Mouse (Mus musculus): ENCODE data around the gene Dlx4.
A peak's percentile ranks its signal among the peaks of the same experiment; 100 is the strongest.

Dlx4 gene

DNA sequence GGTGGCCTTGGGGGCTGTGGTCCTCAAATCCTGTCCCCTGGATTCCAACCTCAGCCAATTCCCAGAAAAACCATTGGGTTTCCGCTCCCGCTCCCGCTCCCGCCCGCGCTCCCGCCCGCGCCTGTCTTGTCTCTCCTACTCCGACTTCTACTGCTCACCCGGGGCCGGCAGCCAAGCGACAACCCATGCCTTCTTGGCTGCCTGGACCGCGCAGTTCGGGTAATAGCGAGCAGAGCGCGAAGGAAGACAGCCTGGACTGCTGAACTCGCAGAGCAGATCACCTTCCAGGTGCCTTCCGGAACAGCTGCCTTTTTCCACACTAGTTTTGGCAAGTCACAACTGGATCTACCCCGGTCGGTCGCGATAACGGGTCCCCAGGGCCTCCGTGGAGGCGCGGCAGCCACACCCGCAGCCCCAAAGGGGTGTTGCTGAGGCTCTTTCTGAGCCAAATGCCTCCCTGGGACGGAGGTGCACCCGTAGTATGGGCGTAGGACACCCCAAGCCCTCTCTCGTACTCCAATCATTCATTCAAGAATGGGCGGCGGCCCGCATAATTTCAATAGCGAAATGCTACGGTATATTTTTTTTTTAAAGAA lies 3.0 kb downstream of the Dlx4 start:
- peak; percentile 64 to 71 for DNase-seq

DNA sequence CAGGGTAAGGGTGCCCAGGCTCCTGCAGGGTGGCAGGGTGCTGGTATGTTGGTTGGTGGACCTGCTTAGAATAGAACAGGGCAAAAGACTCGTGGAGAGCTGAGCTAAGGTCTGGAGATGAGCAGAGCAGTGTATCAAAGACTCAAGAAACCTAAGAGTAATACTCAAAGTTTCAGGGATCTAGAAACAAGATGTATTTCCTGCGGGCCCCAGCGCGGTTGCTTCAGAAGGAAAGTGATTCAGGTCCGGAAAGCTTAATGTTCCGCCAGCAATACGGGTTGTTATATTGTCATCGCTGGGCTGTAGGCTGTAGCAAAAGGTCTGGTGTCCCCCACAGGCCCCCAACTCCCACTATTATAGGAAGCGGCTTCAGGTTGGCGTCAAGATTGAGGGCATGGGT lies 3.8 kb downstream of the Dlx4 start:
- DNase-seq = no peak

DNA sequence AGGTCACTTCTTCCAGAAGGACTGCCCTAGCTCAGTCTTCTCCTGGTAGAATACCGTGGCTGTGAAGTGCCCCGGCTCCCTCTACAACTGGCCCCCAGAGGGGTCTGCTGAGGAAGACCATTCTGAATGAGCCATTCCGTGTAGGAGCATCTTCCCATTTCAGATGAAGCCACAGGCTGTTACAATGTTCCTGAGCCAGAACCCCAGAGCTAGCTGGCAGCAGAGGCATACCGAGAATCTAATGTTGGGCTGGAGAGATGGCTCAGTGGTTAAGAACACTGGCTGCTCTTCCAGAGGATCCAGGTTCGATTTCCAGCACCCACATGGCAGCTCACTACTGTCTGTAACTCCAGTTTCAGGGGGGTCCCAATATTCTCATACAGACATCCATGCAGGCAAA lies 6.2 kb downstream of the Dlx4 start:
- no peak for DNase-seq

DNA sequence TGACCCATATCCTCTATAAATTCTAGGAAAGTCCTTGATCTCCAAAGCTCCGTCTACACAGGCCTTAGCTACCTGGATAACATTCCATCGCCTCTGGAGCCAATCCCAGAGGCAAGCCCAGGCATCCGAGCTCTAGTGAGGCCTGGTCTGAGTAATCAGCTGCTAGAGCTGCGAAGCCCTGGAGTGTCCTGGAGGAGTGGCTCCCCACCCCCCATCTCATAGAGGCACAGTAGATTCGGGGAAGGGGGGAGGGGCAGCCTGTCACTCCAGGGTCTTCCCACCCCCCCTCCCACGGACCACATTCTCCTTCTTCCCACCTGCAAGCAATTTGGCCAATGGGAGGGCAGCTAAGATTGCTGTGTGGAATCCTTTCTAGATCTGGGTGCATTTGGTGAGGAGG lies 8.8 kb downstream of the Dlx4 start:
- no peak for DNase-seq

DNA sequence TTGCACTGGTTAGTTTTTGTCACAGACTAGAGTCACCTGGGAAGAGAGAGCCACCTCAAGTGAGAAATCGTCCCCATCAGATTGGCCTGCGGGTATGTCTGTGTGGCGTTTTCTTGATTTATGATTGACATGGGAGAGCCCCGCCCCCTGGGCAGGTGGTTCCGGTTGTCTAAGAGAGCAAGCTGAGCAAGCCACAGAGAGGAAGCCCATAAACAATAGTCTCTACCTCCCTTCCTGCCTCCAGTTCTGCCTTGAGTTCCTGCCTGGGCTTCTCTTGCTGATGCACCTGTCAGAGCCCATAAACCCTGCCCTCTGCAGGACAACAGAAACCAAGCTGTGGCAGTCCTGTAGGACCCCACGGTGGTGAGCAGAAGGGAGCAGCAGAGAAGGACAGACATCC lies 12.7 kb downstream of the Dlx4 start:
- no peak for DNase-seq

DNA sequence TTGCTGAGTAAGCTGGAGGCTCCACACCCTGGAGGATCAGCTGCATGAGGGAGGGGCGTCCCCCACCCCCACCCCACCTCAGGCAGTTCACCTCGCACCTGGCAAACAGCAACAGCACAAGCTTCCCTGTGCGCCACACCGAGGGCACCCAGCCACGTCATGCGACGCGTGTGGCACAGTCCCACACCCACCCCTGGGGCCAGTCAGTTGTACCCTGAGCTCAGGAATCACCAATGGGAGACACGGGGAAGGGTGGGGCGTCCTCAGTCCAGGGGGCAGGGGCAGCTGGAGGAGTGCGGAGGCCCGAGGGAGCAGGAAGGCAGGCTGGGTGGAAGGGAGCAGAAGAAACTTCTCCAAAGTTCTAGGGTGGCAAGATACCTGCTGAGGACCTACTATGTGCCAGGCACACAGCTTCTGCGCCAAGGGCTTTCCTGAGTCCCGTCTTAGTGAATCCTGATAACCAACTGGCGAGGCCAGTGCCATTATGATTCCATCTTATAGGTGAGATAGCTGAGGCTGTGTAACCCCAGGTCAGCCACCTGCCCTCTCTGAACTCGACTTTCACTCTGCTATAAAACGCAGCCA lies 15.3 kb downstream of the Dlx4 start:
- DNase-seq = no peak

DNA sequence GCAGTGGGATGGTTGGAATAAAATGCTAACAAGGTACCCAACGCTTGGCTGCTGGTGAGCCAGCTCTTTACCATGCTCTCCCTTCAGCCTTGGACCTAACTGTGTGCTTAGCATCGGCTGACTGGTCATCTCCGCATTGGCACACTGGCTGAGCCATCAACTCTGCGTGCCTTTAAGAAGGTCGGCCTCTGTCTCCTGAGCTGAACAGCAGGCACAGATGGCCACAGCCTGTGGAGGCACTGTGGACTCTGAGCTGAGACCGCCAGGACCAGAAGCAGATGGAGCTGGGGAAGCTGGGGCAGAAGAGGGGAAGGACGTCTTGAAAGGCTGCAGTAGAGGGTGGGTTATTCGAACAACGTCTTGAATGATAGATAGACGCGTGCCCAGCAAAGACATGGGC lies 17.7 kb downstream of the Dlx4 start:
- no peak for DNase-seq

DNA sequence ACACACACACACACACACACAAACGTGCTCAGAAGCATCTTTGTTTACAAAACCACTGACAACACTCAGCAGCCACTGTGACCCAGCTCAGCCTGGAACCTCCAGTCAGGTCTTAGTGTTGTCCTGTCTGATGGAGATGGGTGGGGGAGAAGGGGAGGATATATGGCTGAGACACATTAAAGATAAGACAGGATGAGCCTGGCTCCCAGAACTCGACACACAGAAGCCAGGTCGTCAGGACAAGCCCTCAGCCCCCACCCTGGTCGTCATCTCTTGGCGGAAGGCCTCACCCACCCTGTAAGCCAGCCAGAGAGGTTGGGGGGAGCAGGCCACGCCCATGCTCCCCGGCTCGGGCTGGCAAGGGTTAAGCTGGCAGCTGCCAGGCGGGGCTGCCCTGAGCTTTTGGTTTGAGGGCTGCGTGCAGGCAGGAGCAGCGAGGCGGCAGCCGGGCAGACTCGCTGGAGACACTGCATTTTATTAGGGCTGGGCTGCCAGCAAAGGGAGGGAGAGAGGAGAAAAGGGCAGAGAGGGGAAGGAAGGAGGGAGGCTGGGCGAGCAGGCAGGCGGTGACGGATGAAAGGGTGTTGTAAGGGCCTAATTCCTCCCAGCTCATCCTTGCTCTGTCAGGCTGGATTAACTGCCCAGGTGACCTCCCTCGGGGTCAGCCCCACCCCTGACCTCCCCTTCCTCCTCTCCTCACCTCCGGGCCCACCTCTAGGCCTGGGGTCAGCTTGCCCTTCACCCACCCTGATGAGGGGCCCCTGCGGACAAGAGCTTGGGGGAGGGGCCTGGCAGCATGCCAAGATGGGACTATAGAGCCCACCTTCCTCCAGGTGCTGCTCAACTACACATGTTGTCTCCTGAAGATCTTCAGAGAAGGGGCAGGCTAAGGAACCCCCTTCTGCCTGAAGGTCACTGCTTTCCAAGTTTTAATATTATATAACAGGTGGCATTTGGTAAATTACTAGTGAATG lies 19.5 kb downstream of the Dlx4 start:
- DNase-seq = peak; percentile 62 to 77

DNA sequence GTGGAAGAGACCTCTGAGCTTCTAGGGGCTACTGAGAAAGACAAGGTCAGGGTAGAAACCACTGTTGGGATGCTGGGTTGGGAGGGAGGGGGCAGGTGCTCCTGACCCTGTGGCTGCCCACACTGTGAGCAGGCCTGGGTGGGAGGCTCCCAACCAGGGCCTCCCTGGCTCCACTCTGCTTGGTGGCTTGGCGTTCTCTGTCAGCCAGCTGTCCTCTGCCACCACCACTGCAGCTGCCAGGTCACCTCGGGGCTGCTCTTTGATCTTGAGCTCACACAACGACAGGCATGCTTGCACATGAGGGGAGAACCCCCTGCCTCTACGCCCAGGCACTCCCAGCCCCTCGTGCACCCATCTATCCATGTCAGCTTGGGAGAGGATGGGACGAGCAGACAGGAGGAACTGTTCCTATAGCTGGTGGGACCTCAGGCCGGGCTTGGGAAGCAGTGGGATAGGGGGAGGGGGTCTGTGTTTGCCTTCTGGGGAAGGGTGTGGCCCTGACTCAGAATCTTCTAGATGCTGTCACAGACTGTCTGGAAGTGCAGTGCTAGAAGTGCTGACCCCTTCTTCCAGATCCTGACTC lies 20.6 kb downstream of the Dlx4 start:
- no peak for DNase-seq

DNA sequence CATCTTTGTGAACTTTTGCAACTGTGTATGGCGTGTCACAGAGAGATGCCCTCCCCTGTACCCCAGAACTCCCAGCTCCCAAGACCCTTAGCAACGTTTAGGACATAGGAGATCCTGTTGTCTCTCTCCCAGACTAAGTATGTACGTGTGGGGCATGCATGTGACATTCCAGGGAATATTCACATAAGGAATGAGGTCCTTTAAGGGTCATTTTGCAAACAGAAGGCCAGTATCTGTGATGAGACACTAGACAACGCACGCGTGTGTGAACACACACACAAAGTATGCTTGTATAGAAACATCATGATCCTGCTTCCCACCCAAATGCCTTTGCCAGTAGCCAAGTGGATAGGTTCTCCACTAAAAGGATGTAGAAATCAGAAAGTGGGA lies 24.0 kb downstream of the Dlx4 start:
- no peak for DNase-seq

DNA sequence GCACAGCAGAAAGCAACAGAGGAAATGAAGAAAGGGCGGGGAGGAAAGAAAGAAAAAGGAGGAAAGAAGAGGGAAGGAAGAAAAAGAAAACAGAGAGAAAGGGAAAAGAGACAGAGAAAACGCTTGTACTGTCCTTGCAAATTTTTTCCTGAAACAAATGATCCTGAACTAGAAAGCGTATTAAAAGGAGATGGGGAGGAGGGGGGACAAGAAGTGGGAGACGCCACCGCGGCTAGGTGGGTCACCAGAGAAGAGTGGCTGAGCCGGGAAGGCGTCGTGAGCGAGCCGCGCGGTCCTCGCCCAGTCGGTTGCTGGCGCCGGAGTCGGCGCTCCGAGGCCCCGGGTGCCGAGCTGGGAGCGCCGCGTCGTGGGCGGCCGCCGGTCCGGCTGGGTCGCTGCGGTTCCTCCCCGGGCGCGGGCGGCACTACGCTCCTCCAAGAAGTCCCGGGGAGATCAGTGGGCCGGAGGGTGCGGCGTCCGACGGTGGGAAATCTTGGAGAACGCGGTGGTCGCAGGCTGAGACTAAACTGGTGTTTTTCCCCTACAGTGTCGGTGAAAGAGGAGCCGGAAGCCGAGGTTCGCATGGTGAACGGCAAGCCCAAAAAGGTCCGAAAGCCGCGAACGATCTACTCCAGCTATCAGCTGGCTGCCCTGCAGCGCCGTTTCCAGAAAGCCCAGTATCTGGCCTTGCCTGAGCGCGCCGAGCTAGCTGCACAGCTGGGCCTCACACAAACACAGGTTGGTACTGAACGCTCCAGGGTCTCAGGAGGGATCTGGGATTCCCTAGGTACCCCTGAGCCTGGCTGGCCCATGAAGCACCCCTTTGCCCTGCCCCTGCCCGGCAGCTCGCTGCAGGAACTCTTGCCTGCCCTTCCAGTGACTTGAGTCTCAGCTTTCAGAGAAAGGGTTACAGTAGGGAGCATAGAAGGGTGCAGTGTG lies 24.6 kb downstream of the Dlx4 start:
- peak; percentile 46 to 56 for DNase-seq

DNA sequence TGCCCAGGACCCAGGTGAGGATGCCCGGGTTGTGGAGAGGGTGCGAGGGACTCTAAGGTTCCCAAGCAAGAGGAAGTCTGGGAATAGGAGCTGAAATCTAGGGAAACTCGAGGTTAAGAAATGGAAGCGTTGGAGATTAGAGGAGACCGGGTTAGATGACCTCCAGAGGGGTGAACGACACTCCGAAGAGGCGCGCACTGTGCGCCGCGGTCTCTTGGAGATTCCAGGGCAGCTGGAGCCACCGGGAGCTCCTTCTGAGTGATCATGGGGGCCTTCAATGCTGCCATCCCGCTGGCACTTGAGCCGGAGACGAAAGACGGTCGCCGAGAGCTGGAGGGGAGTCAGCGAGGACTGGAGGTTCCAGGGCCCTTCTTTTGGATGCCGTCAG lies 25.4 kb downstream of the Dlx4 start:
- no peak for DNase-seq

DNA sequence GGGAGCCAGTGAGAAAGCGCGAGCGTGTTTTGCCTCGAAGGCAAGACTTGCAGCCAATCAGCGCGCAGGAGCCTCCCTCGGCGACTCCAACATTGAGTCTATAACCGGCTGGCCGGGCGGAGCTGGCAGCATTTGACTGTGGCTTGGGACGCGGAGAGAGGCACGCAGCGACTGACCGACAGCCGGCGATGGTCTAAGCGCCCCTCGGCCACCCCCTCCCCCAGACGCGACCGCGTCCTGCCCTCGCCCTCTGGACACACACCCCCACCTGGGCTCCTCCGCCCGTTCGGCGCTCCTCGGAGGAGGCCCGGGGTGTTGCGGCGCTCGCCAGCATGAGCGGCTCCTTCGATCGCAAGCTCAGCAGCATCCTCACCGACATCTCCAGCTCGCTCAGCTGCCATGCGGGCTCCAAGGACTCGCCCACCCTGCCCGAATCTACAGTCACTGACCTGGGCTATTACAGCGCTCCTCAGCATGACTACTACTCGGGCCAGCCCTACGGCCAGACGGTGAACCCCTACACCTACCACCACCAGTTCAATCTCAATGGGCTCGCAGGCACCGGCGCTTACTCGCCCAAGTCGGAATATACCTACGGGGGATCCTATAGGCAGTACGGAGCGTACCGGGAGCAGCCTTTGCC lies 26.0 kb downstream of the Dlx4 start, which contains the start of gene Dlx3:
Dlx3 (plus strand) TSS at position 130 of the 643 bp plus-strand sequence.
- peak; percentile 75 to 81 for DNase-seq

DNA sequence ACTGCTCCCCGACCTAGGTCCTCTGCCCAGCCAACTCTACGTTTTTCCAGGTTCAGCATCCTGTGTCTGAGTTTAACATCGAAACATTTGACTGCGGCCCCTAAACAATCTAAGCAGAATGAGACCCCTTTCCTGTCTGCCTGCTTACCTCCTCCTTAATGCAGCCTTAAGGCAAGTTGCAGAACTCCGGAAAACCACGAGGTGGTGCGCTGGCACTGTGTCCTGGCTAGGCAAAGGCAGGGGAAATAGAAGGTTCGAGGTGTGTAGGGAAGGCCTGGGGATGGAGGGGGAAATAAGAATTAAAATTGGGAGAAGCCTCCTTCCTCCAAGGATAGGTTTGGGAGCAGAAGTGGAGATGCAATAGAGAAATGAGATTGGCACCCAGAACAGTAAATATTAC lies 27.6 kb downstream of the Dlx4 start:
- peak; percentile 89 to 90 for DNase-seq

DNA sequence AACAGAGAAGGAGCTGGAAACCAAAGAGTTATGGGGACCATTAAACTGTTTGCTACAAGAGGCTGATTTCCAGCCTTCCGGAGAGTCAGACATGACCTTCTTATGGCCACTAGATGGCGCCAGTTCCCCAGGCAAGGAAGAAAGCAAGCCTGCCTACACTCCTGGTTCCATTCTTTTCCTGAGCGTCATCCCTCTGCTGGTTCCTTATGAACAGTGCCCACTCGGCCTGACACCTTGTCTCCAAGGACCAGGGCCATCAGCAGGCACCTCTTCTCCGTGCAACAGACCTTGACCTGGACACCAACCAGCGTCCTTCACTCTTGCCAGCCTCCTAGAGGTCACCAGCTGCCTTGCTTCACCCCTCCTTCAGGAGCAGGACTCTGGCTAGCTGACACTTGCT lies 29.0 kb downstream of the Dlx4 start:
- DNase-seq = peak; percentile 79 to 84

DNA sequence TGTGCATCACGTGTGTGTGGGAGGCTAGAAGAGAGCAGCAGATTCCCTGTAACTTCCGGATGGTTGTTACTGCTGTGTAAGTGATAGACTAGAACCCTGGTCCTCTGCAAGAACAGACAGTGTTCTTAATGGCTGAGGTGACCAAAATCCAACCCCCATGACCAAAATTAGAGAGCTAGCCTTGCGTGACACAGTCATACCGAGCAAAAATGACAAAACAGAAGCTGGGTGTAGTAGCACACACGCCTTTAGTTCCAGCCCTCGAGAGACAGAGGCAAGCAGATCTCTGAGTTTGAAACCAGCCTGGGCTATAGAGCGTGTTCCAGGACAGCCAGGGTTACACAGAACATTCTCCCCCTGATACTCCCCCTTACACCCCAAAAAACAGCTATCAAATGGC lies 36.0 kb downstream of the Dlx4 start:
- no peak for DNase-seq

DNA sequence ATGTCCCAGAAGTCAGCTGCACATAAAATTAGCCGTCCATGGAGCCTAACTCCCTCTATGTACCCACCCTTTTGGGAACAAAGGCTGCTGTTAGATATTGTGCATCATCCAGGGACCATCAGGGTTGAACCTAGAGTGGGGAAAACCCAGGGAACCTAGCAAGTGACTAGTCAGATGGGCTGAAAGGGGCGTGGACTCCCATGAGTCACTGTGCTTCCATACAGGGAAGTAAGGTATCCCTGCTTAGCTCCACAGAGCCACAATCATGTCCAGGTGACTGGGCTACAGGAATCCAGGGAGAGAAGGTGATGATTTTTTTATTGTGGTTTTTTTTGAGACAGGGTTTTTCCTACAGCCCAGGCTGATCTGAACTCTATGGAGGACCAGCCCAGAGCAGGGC lies 37.1 kb downstream of the Dlx4 start:
- no peak for DNase-seq

DNA sequence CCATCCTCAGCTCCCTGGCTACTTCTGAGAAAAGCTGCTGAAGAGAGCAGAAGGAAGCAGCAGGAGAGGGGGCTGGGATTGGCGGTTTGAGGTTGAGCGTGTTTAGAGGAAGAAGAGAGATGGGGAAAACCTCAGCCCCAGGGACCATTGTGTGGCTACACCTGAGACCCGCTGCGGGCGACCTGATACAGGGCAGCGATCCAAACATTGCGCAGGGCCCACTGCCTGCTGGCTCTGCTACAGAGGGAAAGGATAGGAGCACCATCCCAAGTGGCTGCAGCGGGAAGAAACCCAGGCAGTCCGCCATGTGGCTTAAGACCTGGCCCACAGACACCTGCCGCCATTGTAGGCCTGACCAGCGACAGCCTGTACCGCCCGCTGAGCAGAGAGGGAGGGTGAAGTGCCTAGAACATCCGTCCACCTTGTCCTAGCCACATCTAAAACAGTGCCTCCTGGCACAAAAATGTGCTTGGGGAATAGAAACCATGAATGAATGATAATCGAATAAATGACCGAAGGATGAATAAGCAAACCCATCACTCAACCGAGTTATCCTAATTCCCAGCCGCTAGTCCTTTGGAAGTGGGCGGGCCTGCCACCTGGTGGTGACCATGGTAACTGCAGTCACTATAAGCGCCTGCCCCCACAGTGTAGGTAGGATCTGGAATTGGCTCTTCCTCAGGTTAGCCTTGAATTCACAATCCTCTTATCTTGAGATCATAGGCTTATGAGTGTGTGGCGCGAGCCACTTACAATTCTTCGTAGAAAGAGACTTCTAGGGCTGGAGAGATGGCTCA lies 39.4 kb downstream of the Dlx4 start:
- peak; percentile 89 to 90 for DNase-seq

DNA sequence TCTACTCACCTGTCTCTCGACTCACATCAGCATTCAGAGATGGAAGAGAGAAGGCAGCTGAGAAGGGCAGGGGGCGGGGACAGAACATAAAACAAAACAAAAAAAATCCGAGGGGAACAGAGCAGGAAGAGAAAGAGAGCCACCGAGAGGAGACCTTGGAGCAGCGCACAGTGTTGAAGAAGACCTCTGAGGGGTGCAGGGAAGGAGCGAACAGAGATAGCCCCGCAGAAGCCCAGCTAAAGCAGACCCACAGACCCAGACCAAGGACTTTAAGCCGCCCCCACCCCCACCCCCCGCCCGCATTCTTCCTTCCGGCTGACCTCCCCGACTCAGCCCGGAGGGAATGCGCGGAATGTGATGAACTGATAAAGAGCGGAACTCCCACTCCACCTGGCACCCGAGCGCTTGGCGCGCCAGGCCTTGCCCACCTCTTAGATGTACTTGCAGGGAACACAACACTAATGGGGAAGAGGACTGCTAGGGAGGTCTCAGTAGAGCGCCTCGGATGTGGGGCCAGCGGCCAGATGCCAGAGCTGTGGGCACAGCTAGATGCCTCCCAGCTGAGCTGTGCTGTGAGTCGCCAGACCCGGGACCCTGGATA lies 40.7 kb downstream of the Dlx4 start:
- peak; percentile 68 to 79 for DNase-seq

DNA sequence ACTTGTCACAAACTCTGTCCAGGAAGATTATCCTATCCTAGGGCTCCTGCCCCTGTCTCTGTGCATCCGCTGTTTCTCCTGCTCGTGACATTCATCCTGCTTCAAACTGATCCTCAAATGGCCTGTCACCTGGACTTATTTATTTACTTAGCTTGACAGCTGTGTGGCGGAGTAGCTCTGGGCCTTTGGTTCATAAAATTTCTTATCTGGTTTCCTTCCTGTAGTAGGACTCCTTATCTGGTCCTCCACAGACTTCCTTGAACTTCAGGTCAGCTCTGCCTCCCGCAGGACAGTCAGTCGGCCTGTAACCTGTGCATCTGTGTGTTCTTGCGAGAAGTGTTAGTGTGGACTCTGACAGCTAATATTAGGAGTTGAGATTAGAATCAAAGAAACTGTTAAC lies 41.8 kb downstream of the Dlx4 start:
- no peak for DNase-seq

Data from kidney, postnatal 4 days (tissue).